Mouse (Mus musculus): ENCODE data around the gene Olfr160. TPM values are rescaled to one million over a fixed set of nuclear protein-coding genes. Genes with fewer than 3 reads are reported as not detected.

Olfr160 gene
- polyA plus RNA-seq, 1 experiment from 2014 or later: not detected

GRCm38 (mm10) chr9:37734310-37734709 lies 18.3 kb upstream of the Olfr160 start:
- TF ChIP-seq CTCF (IDR thresholded peaks at IDR 0.05; ENCODE audit: low read depth): no peak
- H3K4me2 ChIP-seq: no peak overlapping the region
- DNase-seq: no peak
- WGBS: 81% methylated on average over 1 of the region's 1 CpGs
- no peak overlapping the region for H3K9ac ChIP-seq
- ATAC-seq (ENCODE audit: insufficient read depth): no peak
- no peak overlapping the region for H3K27ac ChIP-seq (ENCODE audit: low read depth)
- H3K9me3 ChIP-seq (ENCODE audit: low read depth, low read length): no peaks in the 10 kb centered on the region
- no peaks in the 10 kb centered on the region for H3K27me3 ChIP-seq (ENCODE audit: insufficient read depth, low read length)
- no peaks in the 10 kb centered on the region for H3K4me1 ChIP-seq (ENCODE audit: insufficient read depth)
- no peaks in the 10 kb centered on the region for H3K36me3 ChIP-seq (ENCODE audit: insufficient read depth)
- no peak overlapping the region for H3K4me3 ChIP-seq (ENCODE audit: low read depth, low read length)

GRCm38 (mm10) chr9:37689970-37690686 lies 25.9 kb downstream of the Olfr160 start:
- Histone ChIP-seq H3K4me3 (ENCODE audit: low read depth, low read length) (no peak overlapping the region), H3K9ac (no peak overlapping the region), H3K36me3 (ENCODE audit: insufficient read depth) (no peaks in the 10 kb centered on the region), H3K27ac (ENCODE audit: low read depth) (no peak overlapping the region), H3K9me3 (ENCODE audit: low read depth, low read length) (no peaks in the 10 kb centered on the region), H3K4me1 (ENCODE audit: insufficient read depth) (no peaks in the 10 kb centered on the region), H3K4me2 (no peak overlapping the region), H3K27me3 (ENCODE audit: insufficient read depth, low read length) (no peaks in the 10 kb centered on the region)
- DNase-seq: peak; percentile 77
- TF ChIP-seq CTCF (IDR thresholded peaks at IDR 0.05; ENCODE audit: low read depth): peak; percentile 71
- WGBS: 60% methylated on average over 5 of the region's 5 CpGs
- ATAC-seq (ENCODE audit: insufficient read depth): no peak

- WGBS: 36% methylated on average over 3 of the region's 3 CpGs
- no peak overlapping the region for H3K4me2 ChIP-seq
- no peak overlapping the region for H3K9ac ChIP-seq
- H3K4me3 ChIP-seq (ENCODE audit: low read depth, low read length): no peak overlapping the region
- ATAC-seq (ENCODE audit: insufficient read depth) (no peak), DNase-seq (no peak)
- H3K4me1 ChIP-seq (ENCODE audit: insufficient read depth): no peaks in the 10 kb centered on the region
- H3K27me3 ChIP-seq (ENCODE audit: insufficient read depth, low read length): no peaks in the 10 kb centered on the region
- TF ChIP-seq CTCF (IDR thresholded peaks at IDR 0.05; ENCODE audit: low read depth): no peak
- H3K9me3 ChIP-seq (ENCODE audit: low read depth, low read length): no peaks in the 10 kb centered on the region
- H3K36me3 ChIP-seq (ENCODE audit: insufficient read depth): no peaks in the 10 kb centered on the region
- H3K27ac ChIP-seq (ENCODE audit: low read depth): no peak overlapping the region
Measured at GRCm38 (mm10) chr9:37687941-37688303, 28.1 kb downstream of the Olfr160 start.

- ATAC-seq (ENCODE audit: insufficient read depth) (no peak), DNase-seq (no peak)
- H3K36me3 ChIP-seq (ENCODE audit: insufficient read depth): no peaks in the 10 kb centered on the region
- no peak overlapping the region for H3K4me3 ChIP-seq (ENCODE audit: low read depth, low read length)
- no peaks in the 10 kb centered on the region for H3K27me3 ChIP-seq (ENCODE audit: insufficient read depth, low read length)
- no peak overlapping the region for H3K4me2 ChIP-seq
- H3K9ac ChIP-seq: no peak overlapping the region
- H3K9me3 ChIP-seq (ENCODE audit: low read depth, low read length): no peaks in the 10 kb centered on the region
- no peak overlapping the region for H3K27ac ChIP-seq (ENCODE audit: low read depth)
- no peak for TF ChIP-seq CTCF (IDR thresholded peaks at IDR 0.05; ENCODE audit: low read depth)
- no peaks in the 10 kb centered on the region for H3K4me1 ChIP-seq (ENCODE audit: insufficient read depth)
- 71% methylated on average over 3 of the region's 3 CpGs for WGBS
Measured at GRCm38 (mm10) chr9:37687288-37687940, 28.6 kb downstream of the Olfr160 start.

GRCm38 (mm10) chr9:37681123-37681522 lies 34.9 kb downstream of the Olfr160 start:
- Histone ChIP-seq H3K36me3 (ENCODE audit: insufficient read depth) (no peaks in the 10 kb centered on the region), H3K4me3 (ENCODE audit: low read depth, low read length) (no peak overlapping the region), H3K4me2 (no peak overlapping the region), H3K27ac (ENCODE audit: low read depth) (no peak overlapping the region), H3K9ac (no peak overlapping the region), H3K9me3 (ENCODE audit: low read depth, low read length) (no peaks in the 10 kb centered on the region), H3K27me3 (ENCODE audit: insufficient read depth, low read length) (no peaks in the 10 kb centered on the region), H3K4me1 (ENCODE audit: insufficient read depth) (no peaks in the 10 kb centered on the region)
- TF ChIP-seq CTCF (IDR thresholded peaks at IDR 0.05; ENCODE audit: low read depth): no peak
- no peak for DNase-seq
- WGBS: 95% methylated on average over 1 of the region's 1 CpGs
- no peak for ATAC-seq (ENCODE audit: insufficient read depth)

DNA sequence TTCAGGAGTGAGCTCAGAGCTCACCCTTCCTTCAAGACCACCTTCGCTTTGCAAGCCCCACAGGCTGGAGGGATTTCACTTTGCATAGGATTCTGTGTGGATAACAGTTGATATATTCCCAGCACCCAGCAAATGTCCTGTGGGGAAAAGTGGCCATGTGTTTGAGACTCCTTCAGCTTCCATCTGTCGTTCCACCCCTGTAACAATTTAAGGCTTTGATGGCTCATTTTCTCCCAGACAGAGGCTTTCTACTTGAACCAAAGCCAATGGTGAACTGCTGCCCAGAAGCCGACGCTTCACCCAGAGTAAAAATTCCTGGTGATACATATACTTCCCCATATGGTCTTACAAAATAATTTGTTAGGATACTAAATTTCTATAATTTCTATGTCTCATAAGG lies 40.8 kb downstream of the Olfr160 start:
- H3K27me3 ChIP-seq (ENCODE audit: insufficient read depth, low read length): no peaks in the 10 kb centered on the region
- H3K36me3 ChIP-seq (ENCODE audit: insufficient read depth): no peaks in the 10 kb centered on the region
- TF ChIP-seq CTCF (IDR thresholded peaks at IDR 0.05; ENCODE audit: low read depth): no peak
- DNase-seq (peak; percentile 7), ATAC-seq (ENCODE audit: insufficient read depth) (no peak)
- no peaks in the 10 kb centered on the region for H3K9me3 ChIP-seq (ENCODE audit: low read depth, low read length)
- no peak overlapping the region for H3K4me2 ChIP-seq
- H3K27ac ChIP-seq (ENCODE audit: low read depth): no peak overlapping the region
- 67% methylated on average over 4 of the region's 4 CpGs for WGBS
- no peak overlapping the region for H3K9ac ChIP-seq
- H3K4me1 ChIP-seq (ENCODE audit: insufficient read depth): no peaks in the 10 kb centered on the region
- H3K4me3 ChIP-seq (ENCODE audit: low read depth, low read length): no peak overlapping the region

DNA sequence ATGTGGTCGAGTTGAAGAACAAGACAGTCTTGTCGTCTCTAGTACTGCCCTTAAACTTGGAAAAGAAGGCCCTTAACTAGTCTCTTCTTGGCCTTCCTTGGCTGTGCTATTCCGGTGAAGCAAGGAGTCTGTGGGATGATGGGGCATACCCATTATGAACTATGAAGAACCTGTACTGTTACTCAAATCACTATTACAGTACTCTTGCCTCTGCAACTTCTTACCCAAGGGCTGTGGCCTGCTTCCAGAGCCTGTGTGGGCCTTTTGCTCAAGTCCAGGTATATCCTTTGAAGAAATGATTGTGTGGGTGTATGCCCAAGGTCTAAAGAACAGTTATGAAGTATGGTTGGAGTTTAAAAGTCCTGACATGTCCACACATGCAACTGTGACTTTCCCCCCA lies 45.8 kb downstream of the Olfr160 start:
- no peak for ATAC-seq (ENCODE audit: insufficient read depth)
- no peaks in the 10 kb centered on the region for H3K4me1 ChIP-seq (ENCODE audit: insufficient read depth)
- no peak overlapping the region for H3K27ac ChIP-seq (ENCODE audit: low read depth)
- no peaks in the 10 kb centered on the region for H3K36me3 ChIP-seq (ENCODE audit: insufficient read depth)
- no peak overlapping the region for H3K4me2 ChIP-seq
- 84% methylated on average over 3 of the region's 3 CpGs for WGBS
- no peak overlapping the region for H3K9ac ChIP-seq
- no peaks in the 10 kb centered on the region for H3K27me3 ChIP-seq (ENCODE audit: insufficient read depth, low read length)
- DNase-seq: no peak
- TF ChIP-seq CTCF (IDR thresholded peaks at IDR 0.05; ENCODE audit: low read depth): no peak
- H3K4me3 ChIP-seq (ENCODE audit: low read depth, low read length): no peak overlapping the region
- H3K9me3 ChIP-seq (ENCODE audit: low read depth, low read length): no peaks in the 10 kb centered on the region
